ENCODE assay signal across 9 mouse cellular contexts in genomic region chr19:50676578-50677524, GRCm38 (mm10). TPM values are rescaled to one million over a fixed set of nuclear protein-coding genes. Genes with fewer than 3 reads are reported as not detected.
A peak's percentile ranks its signal among the peaks of the same experiment; 100 is the strongest.
DNase-seq lines count a peak whose midpoint lies in the region; ATAC-seq and TF ChIP-seq lines count a peak whose summit lies in the region.
"Had no signal": no experiment of that assay in that cellular context is flagged by ENCODE, and none has a peak within 500 bp of the region (broad histone marks: within the 10 kb centered on the region; RNA-seq: fewer than 3 reads in every experiment).

No protein-coding gene starts in this region.

- no peak for TF ChIP-seq CTCF in hindbrain, postnatal 0 days (IDR thresholded peaks at IDR 0.05; ENCODE audit: low read depth)
- no peak for TF ChIP-seq CTCF in heart, adult 2 months (IDR thresholded peaks at IDR 0.05)

- ATAC-seq in kidney, embryonic 14.5 days (ENCODE audit: low FRiP score, low TSS enrichment), result no peak
- ATAC-seq in embryonic facial prominence, embryonic 13.5 days (ENCODE audit: insufficient number of reproducible peaks, insufficient read depth, low FRiP score, low TSS enrichment, low read depth), result no peak
- ATAC-seq in hindbrain, postnatal 0 days, result no peak
- no peak for ATAC-seq in neural tube, embryonic 12.5 days (ENCODE audit: low FRiP score, low read depth)

- no peaks in the 10 kb centered on the region for H3K79me2 ChIP-seq in heart, adult 2 months (replicated peaks; ENCODE audit: control insufficient read depth, insufficient read depth, low read length)

- intact Hi-C loops in heart, adult 2 months (cut with DNase I), result no loop called here

- TF ChIP-seq EP300 in heart, adult 2 months (IDR thresholded peaks at IDR 0.05; ENCODE audit: insufficient read depth, low read depth, low read length), result no peak

- H3K4me1 ChIP-seq in kidney, embryonic 14.5 days (ENCODE audit: control insufficient read depth, insufficient read depth, low read length), result no peaks in the 10 kb centered on the region
- H3K4me1 ChIP-seq in embryonic facial prominence, embryonic 13.5 days, result peaks cover 12% of the 10 kb centered on the region
- H3K4me1 ChIP-seq in hindbrain, postnatal 0 days (ENCODE audit: insufficient read depth, low read length), result no peaks in the 10 kb centered on the region
- peaks cover 10% of the 10 kb centered on the region for H3K4me1 ChIP-seq in neural tube, embryonic 12.5 days
- H3K4me1 ChIP-seq in heart, adult 2 months (ENCODE audit: control insufficient read depth, insufficient read depth, low read length), result no peaks in the 10 kb centered on the region

- peak overlapping the region; percentile 91 for H3K4me2 ChIP-seq in kidney, embryonic 14.5 days (replicated peaks; ENCODE audit: low read depth, low read length)
- peak overlapping the region; percentile 98 for H3K4me2 ChIP-seq in embryonic facial prominence, embryonic 13.5 days
- H3K4me2 ChIP-seq in hindbrain, postnatal 0 days (ENCODE audit: low read depth, low read length), result peak overlapping the region; percentile 95
- H3K4me2 ChIP-seq in neural tube, embryonic 12.5 days (replicated peaks), result peak overlapping the region; percentile 94

- H3K4me3 ChIP-seq in kidney, embryonic 14.5 days (ENCODE audit: low read length), result peak overlapping the region; percentile 70
- H3K4me3 ChIP-seq in embryonic facial prominence, embryonic 13.5 days, result peak overlapping the region; percentile 58
- peak overlapping the region; percentile 89 for H3K4me3 ChIP-seq in hindbrain, postnatal 0 days (ENCODE audit: low read length)
- peak overlapping the region; percentile 76 for H3K4me3 ChIP-seq in neural tube, embryonic 12.5 days
- H3K4me3 ChIP-seq in heart, adult 2 months, result no peak overlapping the region
- H3K4me3 ChIP-seq: myocyte had no signal

- TF ChIP-seq POLR2A in heart, adult 2 months (IDR thresholded peaks at IDR 0.05; ENCODE audit: insufficient read depth, low read depth, low read length), result no peak

- no peak for DNase-seq in kidney, postnatal 25 days
- peak; percentile 53 for DNase-seq in hindbrain, postnatal 0 days (ENCODE audit: low spot score)
- no peak for DNase-seq in urinary bladder, postnatal 36 days (ENCODE audit: low spot score in 2 of 2)
- DNase-seq in ovary, postnatal 36 days (ENCODE audit: low spot score), result no peak
- no peak for DNase-seq in heart, adult 2 months

- H3K9me3 ChIP-seq in kidney, embryonic 14.5 days (ENCODE audit: control insufficient read depth, low read length), result no peaks in the 10 kb centered on the region
- no peaks in the 10 kb centered on the region for H3K9me3 ChIP-seq in embryonic facial prominence, embryonic 13.5 days
- no peaks in the 10 kb centered on the region for H3K9me3 ChIP-seq in hindbrain, postnatal 0 days (ENCODE audit: low read length)
- H3K9me3 ChIP-seq in neural tube, embryonic 12.5 days, result no peaks in the 10 kb centered on the region

- 29% methylated on average over 19 of the region's 19 CpGs for WGBS in kidney, embryonic 14.5 days
- WGBS in embryonic facial prominence, embryonic 13.5 days, result 36% methylated on average over 19 of the region's 19 CpGs
- 25% methylated on average over 19 of the region's 19 CpGs for WGBS in hindbrain, postnatal 0 days
- 42% methylated on average over 19 of the region's 19 CpGs for WGBS in neural tube, embryonic 12.5 days
- WGBS in heart, adult 2 months, result 45% methylated on average over 19 of the region's 19 CpGs

- no peaks in the 10 kb centered on the region for H3K36me3 ChIP-seq in kidney, embryonic 14.5 days (ENCODE audit: control insufficient read depth, insufficient read depth, low read length)
- H3K36me3 ChIP-seq in embryonic facial prominence, embryonic 13.5 days, result no peaks in the 10 kb centered on the region
- no peaks in the 10 kb centered on the region for H3K36me3 ChIP-seq in hindbrain, postnatal 0 days (ENCODE audit: insufficient read depth, low read length)
- H3K36me3 ChIP-seq in neural tube, embryonic 12.5 days, result no peaks in the 10 kb centered on the region
- no peaks in the 10 kb centered on the region for H3K36me3 ChIP-seq in heart, adult 2 months (ENCODE audit: control insufficient read depth, insufficient read depth, low read length)

- no peak overlapping the region for H3K27ac ChIP-seq in kidney, embryonic 14.5 days (ENCODE audit: low read depth, low read length)
- H3K27ac ChIP-seq in embryonic facial prominence, embryonic 13.5 days, result no peak overlapping the region
- H3K27ac ChIP-seq in hindbrain, postnatal 0 days, result peak overlapping the region; percentile 22; the same call in 1 of the 2 replicates
- H3K27ac ChIP-seq in neural tube, embryonic 12.5 days, result no peak overlapping the region
- H3K27ac ChIP-seq in heart, adult 2 months, result no peak overlapping the region

- peaks cover 21% of the 10 kb centered on the region for H3K27me3 ChIP-seq in kidney, embryonic 14.5 days (ENCODE audit: control insufficient read depth, insufficient read depth, low read length)
- peaks cover 58% of the 10 kb centered on the region for H3K27me3 ChIP-seq in embryonic facial prominence, embryonic 13.5 days
- no peaks in the 10 kb centered on the region for H3K27me3 ChIP-seq in hindbrain, postnatal 0 days (ENCODE audit: insufficient read depth, low read length)
- H3K27me3 ChIP-seq in neural tube, embryonic 12.5 days (replicated peaks), result no peaks in the 10 kb centered on the region
- peaks cover 1% of the 10 kb centered on the region; the same call in 1 of the 2 replicates for H3K27me3 ChIP-seq in heart, adult 2 months (ENCODE audit: control insufficient read depth, insufficient read depth, low read length)

- H3K9ac ChIP-seq in kidney, embryonic 14.5 days (ENCODE audit: low read depth, low read length), result 0 out of 2 replicates have a peak overlapping the region, but pooled peaks have one; percentile 53
- H3K9ac ChIP-seq in embryonic facial prominence, embryonic 13.5 days, result no peak overlapping the region
- H3K9ac ChIP-seq in hindbrain, postnatal 0 days (replicated peaks; ENCODE audit: low read length), result peak overlapping the region; percentile 64
- peak overlapping the region; percentile 69 for H3K9ac ChIP-seq in neural tube, embryonic 12.5 days
- no peak overlapping the region for H3K9ac ChIP-seq in heart, adult 2 months (ENCODE audit: low read depth, low read length)

RNA-seq across cellular contexts. Expression of gene Sorcs1, which starts 1.6 kb away (rescaled TPM):
- polyA plus RNA-seq in kidney, embryonic 14.5 days (2014; fragmentation: Nextera tagmentation; extraction: Ambion mirVana), result 2.5 TPM in 2 replicates
- polyA plus RNA-seq in embryonic facial prominence, embryonic 13.5 days (2015; fragmentation: Nextera tagmentation; extraction: Ambion mirVana), result 2.2 and 2.7 TPM in 2 replicates
- total RNA-seq in hindbrain, postnatal 0 days (2014; rRNA removed), result 26.3 and 26.7 TPM in 2 replicates
- polyA plus RNA-seq in hindbrain, postnatal 0 days (2015; fragmentation: Nextera tagmentation; extraction: Ambion mirVana), result 15.5 and 15.7 TPM in 2 replicates
- 9.6 and 10.2 TPM in 2 replicates for polyA plus RNA-seq in neural tube, embryonic 12.5 days (2016; fragmentation: Nextera tagmentation; extraction: Ambion mirVana)
- under 1 TPM; 0.10 to 0.14 TPM for total RNA-seq in heart, adult 2 months (2021)
- polyA plus RNA-seq in heart, adult 2 months (2012; rRNA removed), result 0.18 and 0.29 TPM in 2 replicates
- polyA plus RNA-seq: myocyte had no signal

Comparison
In these comparisons a context has a peak if more than half of its experiments do, and no peak if none do; other contexts are left out.
1. H3K9ac ChIP-seq: peak in kidney, embryonic 14.5 days (single experiment), hindbrain, postnatal 0 days (single experiment) and neural tube, embryonic 12.5 days (single experiment); none in embryonic facial prominence, embryonic 13.5 days (single experiment) and heart, adult 2 months (single experiment).
2. Peak in every context shown above with its lines, with median percentiles within 50 percentile points of each other: H3K4me2 ChIP-seq.